Mouse (Mus musculus): ENCODE data around the gene Fkbp5. TPM values are rescaled to one million over a fixed set of nuclear protein-coding genes. Genes with fewer than 3 reads are reported as not detected.
A peak's percentile ranks its signal among the peaks of the same experiment; 100 is the strongest.

The Fkbp5 gene
- polyA plus RNA-seq, 2 experiments = 3.6 to 7.3 TPM

- Histone ChIP-seq H3K27ac (no peak within 1 kb of the TSS), H3K27me3 (ENCODE audit: control insufficient read depth, insufficient read depth, low read length) (no peaks in the 10 kb centered on the region), H3K4me1 (replicated peaks; ENCODE audit: control insufficient read depth in 2 of 2, insufficient read depth in 2 of 2, low read length in 1 of 2) (peaks cover 0 to 8% of the 10 kb centered on the region in 2 experiments; a peak in 1 of 4 replicates), H3K36me3 (replicated peaks; ENCODE audit: control insufficient read depth, insufficient read depth, low read depth) (no peaks in the 10 kb centered on the region), H3K4me2 (ENCODE audit: low read depth) (no peak within 1 kb of the TSS), H3K4me3 (ENCODE audit: insufficient read depth in 1 of 2, low read depth in 2 of 2, low read length in 2 of 2) (no peak within 1 kb of the TSS), H3K9me3 (ENCODE audit: control insufficient read depth, low read length) (no peaks in the 10 kb centered on the region), H3K9ac (replicated peaks) (no peak within 1 kb of the TSS)
- TF ChIP-seq CTCF (IDR thresholded peaks at IDR 0.05; ENCODE audit: low read depth) (no peak), EP300 (IDR thresholded peaks at IDR 0.05; ENCODE audit: low read depth) (no peak)
- DNase-seq (ENCODE audit: low read depth in 3 of 3, low spot score in 3 of 3) = no peak
- ATAC-seq (ENCODE audit: insufficient read depth) = no peak
- 73% methylated on average over 6 of the region's 6 CpGs for WGBS (ENCODE audit: insufficient replicate concordance)
These were observed 13.2 kb upstream of the Fkbp5 start, which contains the start of gene Armc12 for GRCm38 (mm10) chr17:28530506-28530905. Armc12 (plus strand) TSS chr17:28530806.

- Histone ChIP-seq H3K9ac (replicated peaks) (no peak overlapping the region), H3K27ac (no peak overlapping the region), H3K36me3 (replicated peaks; ENCODE audit: control insufficient read depth, insufficient read depth, low read depth) (no peaks in the 10 kb centered on the region), H3K4me1 (replicated peaks; ENCODE audit: control insufficient read depth in 2 of 2, insufficient read depth in 2 of 2, low read length in 1 of 2) (peaks cover 0 to 9% of the 10 kb centered on the region in 2 experiments; a peak in 1 of 4 replicates), H3K9me3 (ENCODE audit: control insufficient read depth, low read length) (no peaks in the 10 kb centered on the region), H3K4me3 (ENCODE audit: insufficient read depth in 1 of 2, low read depth in 2 of 2, low read length in 2 of 2) (no peak overlapping the region), H3K27me3 (ENCODE audit: control insufficient read depth, insufficient read depth, low read length) (no peaks in the 10 kb centered on the region), H3K4me2 (ENCODE audit: low read depth) (no peak overlapping the region)
- TF ChIP-seq EP300 (IDR thresholded peaks at IDR 0.05; ENCODE audit: low read depth) (no peak), CTCF (IDR thresholded peaks at IDR 0.05; ENCODE audit: low read depth) (no peak)
- ATAC-seq (ENCODE audit: insufficient read depth) (no peak), DNase-seq (ENCODE audit: low read depth in 3 of 3, low spot score in 3 of 3) (no peak)
- 58% methylated on average over 4 of the region's 4 CpGs for WGBS (ENCODE audit: insufficient replicate concordance)
These were observed 11.8 kb upstream of the Fkbp5 start for GRCm38 (mm10) chr17:28529116-28529515.

GRCm38 (mm10) chr17:28528043-28528351, 10.7 kb upstream of the Fkbp5 start:
- Histone ChIP-seq H3K4me2 (ENCODE audit: low read depth) (no peak overlapping the region), H3K4me1 (replicated peaks; ENCODE audit: control insufficient read depth in 2 of 2, insufficient read depth in 2 of 2, low read length in 1 of 2) (peaks cover 0 to 12% of the 10 kb centered on the region in 2 experiments; a peak in 2 of 4 replicates), H3K9ac (replicated peaks) (no peak overlapping the region), H3K27me3 (ENCODE audit: control insufficient read depth, insufficient read depth, low read length) (peaks cover 6% of the 10 kb centered on the region; the same call in 1 of the 2 replicates), H3K9me3 (ENCODE audit: control insufficient read depth, low read length) (no peaks in the 10 kb centered on the region), H3K36me3 (replicated peaks; ENCODE audit: control insufficient read depth, insufficient read depth, low read depth) (no peaks in the 10 kb centered on the region), H3K4me3 (ENCODE audit: insufficient read depth in 1 of 2, low read depth in 2 of 2, low read length in 2 of 2) (0 out of 4 replicates have a peak overlapping the region, but pooled peaks of 1 of the 2 experiments have one; percentile 11), H3K27ac (no peak overlapping the region)
- 1% methylated on average over 6 of the region's 6 CpGs for WGBS (ENCODE audit: insufficient replicate concordance)
- DNase-seq (ENCODE audit: low read depth in 3 of 3, low spot score in 3 of 3) (peak in 2 of 3 experiments; percentile 41 to 46), ATAC-seq (ENCODE audit: insufficient read depth) (no peak)
- TF ChIP-seq EP300 (IDR thresholded peaks at IDR 0.05; ENCODE audit: low read depth) = no peak
- TF ChIP-seq CTCF (IDR thresholded peaks at IDR 0.05; ENCODE audit: low read depth) = peak; percentile 96

- no peak overlapping the region for H3K9ac ChIP-seq (replicated peaks)
- 0 out of 4 replicates have a peak overlapping the region, but pooled peaks of 1 of the 2 experiments have one; percentile 11 for H3K4me3 ChIP-seq (ENCODE audit: insufficient read depth in 1 of 2, low read depth in 2 of 2, low read length in 2 of 2)
- no peak overlapping the region for H3K27ac ChIP-seq
- whole genome bisulfite sequencing (ENCODE audit: insufficient replicate concordance) = 27% methylated on average over 12 of the region's 12 CpGs
- H3K27me3 ChIP-seq (ENCODE audit: control insufficient read depth, insufficient read depth, low read length) = peaks cover 9% of the 10 kb centered on the region; the same call in 1 of the 2 replicates
- H3K4me2 ChIP-seq (ENCODE audit: low read depth) = no peak overlapping the region
- peaks cover 0 to 12% of the 10 kb centered on the region in 2 experiments; a peak in 2 of 4 replicates for H3K4me1 ChIP-seq (replicated peaks; ENCODE audit: control insufficient read depth in 2 of 2, insufficient read depth in 2 of 2, low read length in 1 of 2)
- no peaks in the 10 kb centered on the region for H3K36me3 ChIP-seq (replicated peaks; ENCODE audit: control insufficient read depth, insufficient read depth, low read depth)
- H3K9me3 ChIP-seq (ENCODE audit: control insufficient read depth, low read length) = no peaks in the 10 kb centered on the region
- DNase-seq (ENCODE audit: low read depth in 3 of 3, low spot score in 3 of 3) (no peak), ATAC-seq (ENCODE audit: insufficient read depth) (no peak)
- no peak for TF ChIP-seq CTCF (IDR thresholded peaks at IDR 0.05; ENCODE audit: low read depth)
- TF ChIP-seq EP300 (IDR thresholded peaks at IDR 0.05; ENCODE audit: low read depth) = no peak
These were observed 10.1 kb upstream of the Fkbp5 start for GRCm38 (mm10) chr17:28527184-28528042.

- Histone ChIP-seq H3K36me3 (replicated peaks; ENCODE audit: control insufficient read depth, insufficient read depth, low read depth) (no peaks in the 10 kb centered on the region), H3K4me1 (replicated peaks; ENCODE audit: control insufficient read depth in 2 of 2, insufficient read depth in 2 of 2, low read length in 1 of 2) (peaks cover 0 to 15% of the 10 kb centered on the region in 2 experiments; a peak in 2 of 4 replicates), H3K4me3 (ENCODE audit: insufficient read depth in 1 of 2, low read depth in 2 of 2, low read length in 2 of 2) (no peak overlapping the region), H3K9me3 (ENCODE audit: control insufficient read depth, low read length) (no peaks in the 10 kb centered on the region), H3K27me3 (ENCODE audit: control insufficient read depth, insufficient read depth, low read length) (peaks cover 13% of the 10 kb centered on the region), H3K4me2 (ENCODE audit: low read depth) (no peak overlapping the region), H3K9ac (replicated peaks) (no peak overlapping the region), H3K27ac (no peak overlapping the region)
- 39% methylated on average over 4 of the region's 4 CpGs for WGBS (ENCODE audit: insufficient replicate concordance)
- no peak for TF ChIP-seq CTCF (IDR thresholded peaks at IDR 0.05; ENCODE audit: low read depth)
- no peak for TF ChIP-seq EP300 (IDR thresholded peaks at IDR 0.05; ENCODE audit: low read depth)
- DNase-seq (ENCODE audit: low read depth in 3 of 3, low spot score in 3 of 3) = no peak
- ATAC-seq (ENCODE audit: insufficient read depth) = no peak
These were observed 7.6 kb upstream of the Fkbp5 start for GRCm38 (mm10) chr17:28524831-28525430.
